Mouse (Mus musculus) activated CD4-positive, CD25-positive, alpha-beta regulatory T cell, adult 9 weeks (primary cell): ENCODE data around the gene Gm2022. TPM values are rescaled to one million over a fixed set of nuclear protein-coding genes. Genes with fewer than 3 reads are reported as not detected.

Experiments
- polyA plus RNA-seq: library from polyadenylated mRNA; unstranded; fragments of 100-300 nt; shearing (Covaris generic); gene quantifications from one replicate; pipeline ENCODE4 v1.2.1, GENCODE M21; 2017

Gene Gm2022
- not detected for polyA plus RNA-seq

DNA sequence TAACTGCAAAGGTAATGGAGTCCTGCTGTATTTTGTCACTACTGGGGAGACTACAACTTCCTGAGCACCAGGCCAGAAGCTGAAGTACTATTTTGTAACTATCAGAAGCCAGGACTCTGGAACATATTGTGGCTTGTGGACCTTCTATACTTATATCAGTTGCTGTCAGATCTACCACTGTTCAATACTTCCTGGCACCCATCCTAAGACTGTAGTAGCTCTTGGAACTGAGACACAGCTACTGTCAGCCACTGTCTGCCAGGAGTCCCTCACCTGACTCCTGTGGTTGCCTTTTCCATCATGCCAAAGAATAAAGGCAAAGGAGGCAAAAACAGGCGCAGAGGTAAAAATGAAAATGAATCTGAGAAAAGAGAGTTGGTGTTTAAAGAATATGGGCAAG is at the start of gene Gm2022:
Gm2022 (plus strand) TSS at position 301 of the 400 bp plus-strand sequence.

DNA sequence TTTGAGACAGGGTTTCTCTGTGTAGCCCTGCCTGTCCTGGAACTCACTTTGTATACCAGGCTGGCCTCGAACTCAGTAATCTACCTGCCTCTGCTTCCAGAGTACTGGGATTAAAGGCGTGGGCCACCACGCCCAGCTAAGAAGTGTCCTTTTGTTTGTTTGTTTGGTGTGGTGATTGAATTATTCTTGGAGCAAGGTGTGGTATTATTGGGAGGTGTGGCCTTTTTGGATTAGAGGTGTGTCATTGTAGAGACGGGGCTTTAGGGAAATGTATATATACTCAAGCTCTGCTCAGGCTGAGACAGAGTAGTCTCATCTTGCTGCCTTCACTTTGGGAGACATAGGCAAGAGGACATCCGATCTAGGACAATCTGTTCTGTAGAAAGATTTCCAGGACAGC is 21.4 kb upstream of the Gm2022 start, which contains the start of gene Gm2016:
Gm2016 (plus strand) TSS at position 301 of the 400 bp plus-strand sequence.

DNA sequence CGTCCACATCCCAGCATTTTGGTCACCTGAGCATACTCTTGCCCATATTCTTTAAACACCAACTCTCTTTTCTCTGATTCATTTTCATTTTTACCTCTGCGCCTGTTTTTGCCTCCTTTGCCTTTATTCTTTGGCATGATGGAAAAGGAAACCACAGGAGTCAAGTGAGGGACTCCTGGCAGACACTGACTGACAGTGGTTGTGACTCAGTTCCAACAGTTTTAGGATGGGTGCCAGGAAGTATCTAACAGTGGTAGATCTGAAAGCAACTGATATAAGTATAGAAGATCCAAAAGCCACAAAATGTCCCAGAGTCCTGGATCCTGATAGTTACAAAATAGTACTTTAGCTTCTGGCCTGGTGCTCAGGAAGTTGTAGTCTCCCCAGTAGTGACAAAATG is 24.6 kb downstream of the Gm2022 start, which contains the start of gene Gm2035:
Gm2035 (minus strand) TSS at position 137 of the 400 bp plus-strand sequence.

Other genes with a start within 250 kb of the Gm2022 start
- not detected for gene Gm21319, start 119.6 kb upstream of the Gm2022 start, polyA plus RNA-seq
- gene Gm21936, start 99.9 kb upstream of the Gm2022 start, polyA plus RNA-seq = not detected
- not detected for gene BB287469, start 78.8 kb upstream of the Gm2022 start, polyA plus RNA-seq
- gene Gm2001, start 53.0 kb upstream of the Gm2022 start, polyA plus RNA-seq = not detected
- not detected for gene Gm2016, start 21.3 kb upstream of the Gm2022 start, polyA plus RNA-seq
- not detected for gene Gm2035, start 24.5 kb downstream of the Gm2022 start, polyA plus RNA-seq
- not detected for gene Gm2042, start 58.7 kb downstream of the Gm2022 start, polyA plus RNA-seq
- not detected for gene Gm2075, start 116.5 kb downstream of the Gm2022 start, polyA plus RNA-seq
- not detected for gene Gm6803, start 123.4 kb downstream of the Gm2022 start, polyA plus RNA-seq
- gene Gm2056, start 131.6 kb downstream of the Gm2022 start, polyA plus RNA-seq = not detected
- not detected for gene Gm16368, start 188.3 kb downstream of the Gm2022 start, polyA plus RNA-seq